Mouse (Mus musculus) T-helper 2 cell (primary cell): Measurements from ENCODE around the gene Kmt2c.
"Not testable (repeated sequence)": the region's sequence is repeated elsewhere in the genome, so short reads cannot be mapped to it uniquely, and the experiment has no call there.

Source experiments
- in situ Hi-C: fragments of 300-600 bp; cut with MboI, MseI; formaldehyde crosslinking; loops from one replicate; pipeline ENCODE4 v1.15.1; 2025; ENCODE audit warnings: high pct_unique_total_duplicates

Kmt2c gene

GRCm38 (mm10) chr5:25516301-25516895 is 17.8 kb upstream of the Kmt2c start:
- in situ Hi-C loops = no loop called here

- in situ Hi-C loops = no loop called here
Measured at GRCm38 (mm10) chr5:25515767-25516166, 17.2 kb upstream of the Kmt2c start, which contains the start of gene Cct8l1. Gene Cct8l1 (plus strand): TSS chr5:25516067.

- in situ Hi-C loops = no loop called here
Measured at GRCm38 (mm10) chr5:25506041-25506440, 7.5 kb upstream of the Kmt2c start.

GRCm38 (mm10) chr5:25500686-25501085 is 2.1 kb upstream of the Kmt2c start:
- in situ Hi-C loops = no loop called here

GRCm38 (mm10) chr5:25499423-25500398 is 1.1 kb upstream of the Kmt2c start:
- in situ Hi-C loops = no loop called here

- in situ Hi-C loops = no loop called here
Measured at GRCm38 (mm10) chr5:25498821-25499422, 339 bp upstream of the Kmt2c start.

GRCm38 (mm10) chr5:25497720-25498345 is 750 bp downstream of the Kmt2c start:
- in situ Hi-C loops = no loop called here

GRCm38 (mm10) chr5:25497369-25497719 is 1.2 kb downstream of the Kmt2c start:
- in situ Hi-C loops = no loop called here

- in situ Hi-C loops = no loop called here
Measured at GRCm38 (mm10) chr5:25496652-25497051, 1.9 kb downstream of the Kmt2c start.

GRCm38 (mm10) chr5:25478863-25479262 is 19.7 kb downstream of the Kmt2c start:
- in situ Hi-C loops = no loop called here

- in situ Hi-C loops = no loop called here
Measured at GRCm38 (mm10) chr5:25475789-25476188, 22.8 kb downstream of the Kmt2c start.

- in situ Hi-C loops = no loop called here
Measured at GRCm38 (mm10) chr5:25472070-25472469, 26.5 kb downstream of the Kmt2c start.

GRCm38 (mm10) chr5:25461956-25462355 is 36.6 kb downstream of the Kmt2c start:
- in situ Hi-C loops = no loop called here

- in situ Hi-C loops = not testable (repeated sequence)
Measured at GRCm38 (mm10) chr5:25455432-25455831, 43.2 kb downstream of the Kmt2c start.

GRCm38 (mm10) chr5:25452691-25453090 is 45.9 kb downstream of the Kmt2c start:
- in situ Hi-C loops = no loop called here

- in situ Hi-C loops = no loop called here
Measured at GRCm38 (mm10) chr5:25437508-25437907, 61.1 kb downstream of the Kmt2c start.

GRCm38 (mm10) chr5:25436081-25436480 is 62.5 kb downstream of the Kmt2c start:
- in situ Hi-C loops = no loop called here

GRCm38 (mm10) chr5:25422576-25422975 is 76.0 kb downstream of the Kmt2c start:
- in situ Hi-C loops = no loop called here

GRCm38 (mm10) chr5:25420601-25421000 is 78.0 kb downstream of the Kmt2c start:
- in situ Hi-C loops = no loop called here

GRCm38 (mm10) chr5:25415382-25415781 is 83.2 kb downstream of the Kmt2c start:
- in situ Hi-C loops = no loop called here

GRCm38 (mm10) chr5:25396727-25397126 is 101.9 kb downstream of the Kmt2c start:
- in situ Hi-C loops = no loop called here

GRCm38 (mm10) chr5:25392655-25393054 is 105.9 kb downstream of the Kmt2c start:
- in situ Hi-C loops = no loop called here
